In the genomic region with DNA sequence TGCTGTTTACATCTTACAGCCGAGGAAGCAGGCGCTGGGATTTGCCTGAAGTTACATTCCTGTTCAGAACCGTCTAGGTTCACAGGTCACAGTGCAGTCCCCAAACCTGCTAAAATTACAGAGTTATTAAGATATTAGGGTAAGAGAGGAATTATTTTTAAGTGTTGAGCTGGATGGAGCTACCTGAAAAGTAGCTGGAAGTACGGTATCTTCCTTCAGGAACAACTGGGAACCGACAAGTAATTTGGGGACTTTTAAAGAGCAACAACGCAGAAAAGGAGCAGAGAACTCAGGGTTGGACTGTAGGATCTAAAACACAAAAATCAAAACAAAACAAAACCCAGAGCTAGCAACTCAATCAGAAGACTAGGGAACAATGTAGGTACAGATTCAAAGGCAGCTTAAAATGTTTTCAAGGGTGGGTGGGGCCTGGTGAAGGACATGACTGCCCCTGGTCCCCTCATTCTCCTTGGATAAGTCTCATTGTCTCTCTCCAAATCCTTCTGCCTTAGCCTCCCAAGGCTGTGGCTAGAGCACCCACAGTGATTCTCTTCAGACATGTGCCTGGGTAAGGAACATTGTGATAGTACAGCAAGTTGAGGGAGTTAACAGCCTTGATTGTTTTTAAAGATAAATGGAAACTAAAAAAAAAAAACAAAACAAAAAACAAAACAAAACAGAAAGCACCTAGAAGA, we compare ENCODE assay signal across 8 mouse cellular contexts. TPM values are rescaled to one million over a fixed set of nuclear protein-coding genes. Genes with fewer than 3 reads are reported as not detected.
A peak's percentile ranks its signal among the peaks of the same experiment; 100 is the strongest.
DNase-seq lines count a peak whose midpoint lies in the region; ATAC-seq lines count a peak whose summit lies in the region.
"Had no signal": no experiment of that assay in that cellular context is flagged by ENCODE, and none has a peak within 500 bp of the region (broad histone marks: within the 10 kb centered on the region; RNA-seq: fewer than 3 reads in every experiment).

No protein-coding gene starts in this region.

- peak overlapping the region; percentile 48; the same call in 1 of the 2 replicates for H3K27ac ChIP-seq in embryonic facial prominence, embryonic 13.5 days
- H3K27ac ChIP-seq in limb, embryonic 12.5 days = peak overlapping the region; percentile 99; the same call in 1 of the 2 replicates
- peak overlapping the region; percentile 98; the same call in 1 of the 2 replicates for H3K27ac ChIP-seq in stomach, embryonic 16.5 days (ENCODE audit: low read length)

- H3K27me3 ChIP-seq in embryonic facial prominence, embryonic 13.5 days = no peaks in the 10 kb centered on the region
- H3K27me3 ChIP-seq in limb, embryonic 12.5 days = no peaks in the 10 kb centered on the region
- H3K27me3 ChIP-seq in stomach, embryonic 16.5 days (ENCODE audit: control insufficient read depth, insufficient read depth, low read length) = no peaks in the 10 kb centered on the region

- peak overlapping the region; percentile 76 for H3K4me2 ChIP-seq in embryonic facial prominence, embryonic 13.5 days
- H3K4me2 ChIP-seq in limb, embryonic 12.5 days = peak overlapping the region; percentile 70
- H3K4me2 ChIP-seq in stomach, embryonic 16.5 days (ENCODE audit: low read depth, low read length) = peak overlapping the region; percentile 53

- ATAC-seq in embryonic facial prominence, embryonic 13.5 days (ENCODE audit: insufficient number of reproducible peaks, insufficient read depth, low FRiP score, low TSS enrichment, low read depth) = no peak
- no peak for ATAC-seq in limb, embryonic 12.5 days (ENCODE audit: insufficient number of reproducible peaks, insufficient read depth, low FRiP score, low TSS enrichment, low read depth)
- no peak for ATAC-seq in stomach, embryonic 16.5 days (ENCODE audit: insufficient read depth, low FRiP score)

- peaks cover 13% of the 10 kb centered on the region for H3K4me1 ChIP-seq in embryonic facial prominence, embryonic 13.5 days
- H3K4me1 ChIP-seq in limb, embryonic 12.5 days (replicated peaks) = peaks cover 14% of the 10 kb centered on the region
- peaks cover 8% of the 10 kb centered on the region; the same call in 1 of the 2 replicates for H3K4me1 ChIP-seq in stomach, embryonic 16.5 days (ENCODE audit: control insufficient read depth, insufficient read depth, low read length)

- H3K9ac ChIP-seq in embryonic facial prominence, embryonic 13.5 days = no peak overlapping the region; the same call in 1 of the 2 replicates
- H3K9ac ChIP-seq in limb, embryonic 12.5 days (replicated peaks) = no peak overlapping the region
- H3K9ac ChIP-seq in stomach, embryonic 16.5 days (ENCODE audit: low read length) = peak overlapping the region; percentile 50

- H3K9me3 ChIP-seq in embryonic facial prominence, embryonic 13.5 days = no peaks in the 10 kb centered on the region
- no peaks in the 10 kb centered on the region for H3K9me3 ChIP-seq in limb, embryonic 12.5 days
- H3K9me3 ChIP-seq in stomach, embryonic 16.5 days (replicated peaks; ENCODE audit: control insufficient read depth, low read length) = no peaks in the 10 kb centered on the region

- peak; percentile 11 for DNase-seq in lung, postnatal 36 days
- no peak for DNase-seq in lung, postnatal 4 days
- no peak for DNase-seq in spleen, adult 12 weeks (ENCODE audit: low spot score)
- DNase-seq in urinary bladder, postnatal 25 days (ENCODE audit: low spot score) = no peak
- DNase-seq: thymus, postnatal 14 days had no signal

- no peaks in the 10 kb centered on the region for H3K36me3 ChIP-seq in embryonic facial prominence, embryonic 13.5 days
- no peaks in the 10 kb centered on the region for H3K36me3 ChIP-seq in limb, embryonic 12.5 days
- H3K36me3 ChIP-seq in stomach, embryonic 16.5 days (ENCODE audit: control insufficient read depth, insufficient read depth, low read length) = no peaks in the 10 kb centered on the region

- 29% methylated on average over 6 of the region's 6 CpGs for WGBS in embryonic facial prominence, embryonic 13.5 days
- 59% methylated on average over 6 of the region's 6 CpGs for WGBS in limb, embryonic 12.5 days
- 44% methylated on average over 6 of the region's 6 CpGs for WGBS in stomach, embryonic 16.5 days

- H3K4me3 ChIP-seq in embryonic facial prominence, embryonic 13.5 days = peak overlapping the region; percentile 81
- peak overlapping the region; percentile 86; the same call in 1 of the 2 replicates for H3K4me3 ChIP-seq in limb, embryonic 12.5 days (replicated peaks)
- H3K4me3 ChIP-seq in stomach, embryonic 16.5 days (replicated peaks; ENCODE audit: low read length) = peak overlapping the region; percentile 83; the same call in 1 of the 2 replicates

RNA-seq across cellular contexts. Expression of a gene that starts 43.9 kb away (rescaled TPM):
- 60.1 and 62.7 TPM in 2 replicates for polyA plus RNA-seq in embryonic facial prominence, embryonic 13.5 days (2015; fragmentation: Nextera tagmentation; extraction: Ambion mirVana)
- polyA plus RNA-seq in limb, embryonic 12.5 days (2016; fragmentation: Nextera tagmentation; extraction: Ambion mirVana) = 61.0 and 68.5 TPM in 2 replicates
- polyA plus RNA-seq in stomach, embryonic 16.5 days (2015; fragmentation: Nextera tagmentation; extraction: Ambion mirVana) = 31.9 and 35.7 TPM in 2 replicates

Comparison
In these comparisons a context has a peak if more than half of its experiments do, and no peak if none do; other contexts are left out.
1. H3K27ac ChIP-seq: peak in every context shown above with its lines; median percentile 99 in limb, embryonic 12.5 days; 98 in stomach, embryonic 16.5 days; 48 in embryonic facial prominence, embryonic 13.5 days.